Mouse (Mus musculus): Measurements from ENCODE around the gene Epb41l5. TPM values are rescaled to one million over a fixed set of nuclear protein-coding genes. Genes with fewer than 3 reads are reported as not detected.

The Epb41l5 gene
- polyA plus RNA-seq, 1 experiment, result 33.3 TPM

DNA sequence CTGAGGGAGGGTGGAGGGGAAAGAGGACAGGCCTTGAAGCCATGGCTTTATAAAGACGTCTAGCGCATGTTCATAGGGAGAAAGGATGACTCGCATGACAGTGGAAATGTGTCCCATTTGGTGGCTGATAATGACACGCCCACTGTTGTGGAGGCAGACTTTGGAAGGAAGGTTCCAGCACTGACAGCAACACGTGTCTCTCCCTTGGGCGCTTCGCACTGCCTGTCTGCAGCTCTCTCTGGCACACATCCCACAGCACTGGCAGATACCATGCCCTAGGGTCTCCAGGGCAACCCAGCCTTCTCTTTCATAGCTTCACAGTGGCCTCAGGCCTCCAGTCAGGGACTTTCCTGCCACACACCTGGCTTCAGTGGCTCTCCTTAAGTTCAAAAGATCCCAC is 130.7 kb downstream of the Epb41l5 start:
- WGBS, result 62% methylated on average over 7 of the region's 7 CpGs
- TF ChIP-seq POLR2A (IDR thresholded peaks at IDR 0.05; ENCODE audit: low read depth, low read length) (no peak), CTCF (conservative IDR thresholded peaks at IDR 0.05; ENCODE audit: insufficient read depth, insufficient read length, low read depth, low read length) (no peak)
- no peak overlapping the region for H3K4me3 ChIP-seq (ENCODE audit: insufficient read depth, low read depth, low read length)
- peaks cover 23% of the 10 kb centered on the region; the same call in 1 of the 2 replicates for H3K4me1 ChIP-seq (ENCODE audit: control insufficient read depth, insufficient read depth, low read length)
- no peaks in the 10 kb centered on the region for H3K27me3 ChIP-seq (replicated peaks; ENCODE audit: control insufficient read depth, insufficient read depth, low read length)
- no peaks in the 10 kb centered on the region for H3K36me3 ChIP-seq (ENCODE audit: control insufficient read depth, insufficient read depth, low read length)
- H3K27ac ChIP-seq (ENCODE audit: insufficient read depth, low read depth, low read length), result no peak overlapping the region
- peak; percentile 59 for DNase-seq

DNA sequence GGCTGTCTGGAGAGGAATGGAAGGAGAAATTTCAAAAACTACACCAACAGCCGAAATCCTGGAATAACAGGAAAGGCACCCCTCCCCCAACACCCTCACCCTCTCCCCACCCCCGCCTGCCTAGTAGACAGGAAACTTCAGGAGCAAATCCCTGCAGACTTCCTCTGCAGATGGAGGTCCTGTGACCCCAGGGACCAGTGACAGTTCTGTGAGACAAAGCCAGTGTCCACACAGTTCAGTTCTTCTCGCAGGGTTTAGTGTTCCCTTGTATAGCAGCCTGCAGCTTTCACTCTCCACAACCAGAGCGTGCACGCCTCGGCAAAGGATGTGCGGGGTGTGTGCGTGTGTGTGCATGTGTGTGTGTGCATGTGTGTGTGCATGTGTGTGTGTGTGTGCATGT is 137.9 kb downstream of the Epb41l5 start:
- TF ChIP-seq POLR2A (IDR thresholded peaks at IDR 0.05; ENCODE audit: low read depth, low read length), result no peak
- no peak for TF ChIP-seq CTCF (conservative IDR thresholded peaks at IDR 0.05; ENCODE audit: insufficient read depth, insufficient read length, low read depth, low read length)
- 56% methylated on average over 8 of the region's 8 CpGs for WGBS
- Histone ChIP-seq H3K4me3 (ENCODE audit: insufficient read depth, low read depth, low read length) (no peak overlapping the region), H3K27me3 (replicated peaks; ENCODE audit: control insufficient read depth, insufficient read depth, low read length) (no peaks in the 10 kb centered on the region), H3K27ac (ENCODE audit: insufficient read depth, low read depth, low read length) (no peak overlapping the region), H3K36me3 (ENCODE audit: control insufficient read depth, insufficient read depth, low read length) (no peaks in the 10 kb centered on the region), H3K4me1 (ENCODE audit: control insufficient read depth, insufficient read depth, low read length) (0 out of 2 replicates have a peak, but pooled peaks cover 3% of the 10 kb centered on the region)
- DNase-seq, result peak; percentile 53

DNA sequence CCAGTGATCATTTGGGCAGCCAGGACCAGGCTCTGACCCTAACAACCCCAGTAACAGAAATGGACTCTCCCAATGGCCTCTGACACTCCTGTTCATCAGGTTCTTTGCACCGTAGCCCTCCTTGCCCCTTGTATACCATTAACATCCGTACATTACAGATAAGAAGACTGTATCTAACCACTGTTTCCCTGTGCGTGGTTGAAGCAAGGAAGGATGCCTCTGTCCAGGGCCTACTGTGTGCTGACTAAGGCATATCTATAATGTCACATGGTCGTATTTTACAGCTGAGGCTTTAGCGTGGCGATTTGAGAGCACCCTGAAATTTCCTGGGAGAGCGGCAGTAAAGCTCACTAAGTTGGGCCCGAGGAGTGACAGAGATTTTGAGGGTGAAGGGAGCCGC is 138.4 kb downstream of the Epb41l5 start:
- 63% methylated on average over 9 of the region's 9 CpGs for WGBS
- TF ChIP-seq CTCF (conservative IDR thresholded peaks at IDR 0.05; ENCODE audit: insufficient read depth, insufficient read length, low read depth, low read length) (no peak), POLR2A (IDR thresholded peaks at IDR 0.05; ENCODE audit: low read depth, low read length) (no peak)

DNA sequence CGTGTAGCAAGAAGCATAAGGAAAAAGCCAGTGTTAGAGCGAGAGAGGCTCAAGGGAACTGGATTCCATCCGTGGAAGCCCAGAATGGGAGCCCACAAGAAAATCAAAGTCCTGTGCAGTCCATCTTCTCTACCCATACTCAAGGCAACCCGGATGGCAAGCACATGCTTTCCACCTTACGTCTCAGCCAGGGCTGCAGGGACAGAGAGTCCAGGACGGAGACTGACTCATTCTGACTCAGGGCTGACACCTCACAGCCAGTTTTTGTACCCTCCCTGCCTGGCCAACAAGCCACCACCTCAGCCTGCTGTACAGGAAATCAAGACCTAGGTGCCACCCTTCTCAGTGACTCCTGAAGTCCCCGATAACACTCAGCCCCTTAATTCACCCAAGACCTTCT is 139.3 kb downstream of the Epb41l5 start:
- H3K36me3 ChIP-seq (ENCODE audit: control insufficient read depth, insufficient read depth, low read length), result no peaks in the 10 kb centered on the region
- no peak for DNase-seq
- 76% methylated on average over 7 of the region's 7 CpGs for WGBS
- TF ChIP-seq POLR2A (IDR thresholded peaks at IDR 0.05; ENCODE audit: low read depth, low read length) (no peak), CTCF (conservative IDR thresholded peaks at IDR 0.05; ENCODE audit: insufficient read depth, insufficient read length, low read depth, low read length) (no peak)
- no peaks in the 10 kb centered on the region for H3K27me3 ChIP-seq (replicated peaks; ENCODE audit: control insufficient read depth, insufficient read depth, low read length)
- no peak overlapping the region for H3K4me3 ChIP-seq (ENCODE audit: insufficient read depth, low read depth, low read length)
- peaks cover 7% of the 10 kb centered on the region; the same call in 1 of the 2 replicates for H3K4me1 ChIP-seq (ENCODE audit: control insufficient read depth, insufficient read depth, low read length)
- H3K27ac ChIP-seq (ENCODE audit: insufficient read depth, low read depth, low read length), result no peak overlapping the region

More for the DNA sequence above, 138.4 kb downstream of the Epb41l5 start:
- Histone ChIP-seq H3K27me3 (replicated peaks; ENCODE audit: control insufficient read depth, insufficient read depth, low read length) (no peaks in the 10 kb centered on the region), H3K36me3 (ENCODE audit: control insufficient read depth, insufficient read depth, low read length) (no peaks in the 10 kb centered on the region), H3K27ac (ENCODE audit: insufficient read depth, low read depth, low read length) (no peak overlapping the region), H3K4me1 (ENCODE audit: control insufficient read depth, insufficient read depth, low read length) (0 out of 2 replicates have a peak, but pooled peaks cover 3% of the 10 kb centered on the region), H3K4me3 (ENCODE audit: insufficient read depth, low read depth, low read length) (no peak overlapping the region)
- no peak for DNase-seq

DNA sequence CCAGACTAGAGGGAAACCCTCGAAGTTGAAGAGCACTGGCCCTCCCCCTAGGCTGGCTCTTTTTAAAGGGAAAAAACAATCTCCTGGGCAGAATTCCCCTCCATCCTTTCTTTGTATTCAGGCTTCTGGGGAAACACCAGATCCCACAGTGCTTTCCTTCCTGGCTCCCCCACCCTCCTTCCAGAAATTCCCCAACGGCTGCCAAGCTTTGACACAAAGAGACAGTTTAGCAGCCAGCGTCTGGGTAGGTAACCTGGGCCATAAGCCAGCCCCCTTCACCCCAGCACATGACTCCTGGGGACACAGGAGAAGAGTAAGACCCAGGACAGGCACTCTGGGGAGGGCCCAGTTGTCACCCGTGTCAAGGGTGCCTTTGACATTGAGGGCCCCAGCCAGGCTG is 140.3 kb downstream of the Epb41l5 start:
- WGBS, result 47% methylated on average over 4 of the region's 4 CpGs
- no peaks in the 10 kb centered on the region for H3K27me3 ChIP-seq (replicated peaks; ENCODE audit: control insufficient read depth, insufficient read depth, low read length)
- TF ChIP-seq POLR2A (IDR thresholded peaks at IDR 0.05; ENCODE audit: low read depth, low read length) (no peak), CTCF (conservative IDR thresholded peaks at IDR 0.05; ENCODE audit: insufficient read depth, insufficient read length, low read depth, low read length) (no peak)
- DNase-seq, result peak; percentile 81
- H3K27ac ChIP-seq (ENCODE audit: insufficient read depth, low read depth, low read length), result 0 out of 2 replicates have a peak overlapping the region, but pooled peaks have one; percentile 30
- H3K4me1 ChIP-seq (ENCODE audit: control insufficient read depth, insufficient read depth, low read length), result peaks cover 10% of the 10 kb centered on the region; the same call in 1 of the 2 replicates
- no peaks in the 10 kb centered on the region for H3K36me3 ChIP-seq (ENCODE audit: control insufficient read depth, insufficient read depth, low read length)
- H3K4me3 ChIP-seq (ENCODE audit: insufficient read depth, low read depth, low read length), result no peak overlapping the region

DNA sequence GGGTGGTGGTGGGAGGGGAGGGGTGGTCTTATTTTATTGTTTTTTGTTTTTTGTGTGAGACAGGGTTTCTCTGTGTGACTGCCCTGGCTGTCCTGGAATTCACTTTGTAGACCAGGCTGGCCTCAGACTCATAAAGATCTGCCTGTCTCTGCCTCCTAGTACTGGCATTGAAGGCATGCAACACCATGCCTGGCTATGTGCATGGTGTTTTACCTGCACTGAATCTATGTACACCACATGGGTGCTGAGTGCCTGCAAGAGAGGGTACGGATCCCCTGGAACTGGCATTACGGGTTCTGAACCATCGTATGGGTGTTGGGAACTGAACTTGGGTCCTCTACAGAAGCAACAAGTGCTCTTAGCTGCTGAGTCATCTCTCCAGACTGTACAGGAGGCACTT is 142.8 kb downstream of the Epb41l5 start:
- TF ChIP-seq CTCF (conservative IDR thresholded peaks at IDR 0.05; ENCODE audit: insufficient read depth, insufficient read length, low read depth, low read length), result no peak
- no peak for TF ChIP-seq POLR2A (IDR thresholded peaks at IDR 0.05; ENCODE audit: low read depth, low read length)
- Histone ChIP-seq H3K27me3 (replicated peaks; ENCODE audit: control insufficient read depth, insufficient read depth, low read length) (no peaks in the 10 kb centered on the region), H3K27ac (ENCODE audit: insufficient read depth, low read depth, low read length) (no peak overlapping the region), H3K4me3 (ENCODE audit: insufficient read depth, low read depth, low read length) (no peak overlapping the region), H3K36me3 (ENCODE audit: control insufficient read depth, insufficient read depth, low read length) (no peaks in the 10 kb centered on the region), H3K4me1 (ENCODE audit: control insufficient read depth, insufficient read depth, low read length) (peaks cover 14% of the 10 kb centered on the region; the same call in 1 of the 2 replicates)
- DNase-seq, result no peak
- 84% methylated on average over 3 of the region's 3 CpGs for WGBS

DNA sequence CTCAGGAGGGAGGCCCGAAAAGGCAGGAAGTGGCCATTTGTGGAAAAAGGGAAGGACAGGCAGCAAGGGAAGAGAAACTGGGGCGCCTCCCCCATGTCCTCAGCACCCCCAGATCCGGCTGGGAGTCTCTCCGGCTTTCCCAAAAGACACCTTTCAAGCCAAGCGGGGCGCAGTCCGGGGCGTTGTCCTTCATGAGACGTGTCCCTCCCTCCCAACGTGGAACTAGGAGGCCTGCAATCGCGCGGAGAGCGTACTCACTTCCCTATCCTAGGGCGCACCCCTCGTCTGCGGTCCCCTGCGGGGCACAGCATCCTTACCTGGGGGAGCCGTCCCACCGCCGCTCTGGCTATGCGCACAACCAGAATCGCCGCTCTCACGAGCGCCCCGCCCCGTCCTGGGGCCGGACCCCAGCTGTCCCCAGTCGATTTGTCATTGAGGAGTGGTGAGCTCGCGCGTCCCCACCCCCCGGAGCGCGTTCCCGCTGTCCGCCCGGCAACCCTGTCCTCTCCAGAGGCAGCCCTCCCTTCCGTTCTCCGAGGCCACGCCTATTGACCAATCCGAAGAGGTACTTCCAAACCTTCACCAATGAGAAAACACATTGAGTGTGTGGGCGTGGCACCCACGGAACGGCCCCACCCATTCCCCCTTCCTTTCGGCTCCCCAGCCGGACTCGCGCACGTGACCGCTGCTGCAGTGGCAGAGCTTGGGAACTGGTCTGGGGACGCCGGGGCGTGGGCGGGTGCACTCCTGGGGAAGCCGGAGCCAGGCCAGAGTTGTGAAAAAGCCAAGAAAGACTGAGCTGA is 144.3 kb downstream of the Epb41l5 start, which contains the start of gene Ralb:
Gene Ralb, minus strand, starts transcription at position 535 of the 803 bp plus-strand sequence.
- peak within 1 kb of the TSS; percentile 69 for H3K27ac ChIP-seq (ENCODE audit: insufficient read depth, low read depth, low read length)
- TF ChIP-seq CTCF (conservative IDR thresholded peaks at IDR 0.05; ENCODE audit: insufficient read depth, insufficient read length, low read depth, low read length), result no peak
- peak within 1 kb of the TSS; percentile 70 for H3K4me3 ChIP-seq (ENCODE audit: insufficient read depth, low read depth, low read length)
- peaks cover 15% of the 10 kb centered on the region for H3K4me1 ChIP-seq (ENCODE audit: control insufficient read depth, insufficient read depth, low read length)
- DNase-seq, result peak; percentile 100
- H3K27me3 ChIP-seq (replicated peaks; ENCODE audit: control insufficient read depth, insufficient read depth, low read length), result no peaks in the 10 kb centered on the region
- H3K36me3 ChIP-seq (ENCODE audit: control insufficient read depth, insufficient read depth, low read length), result no peaks in the 10 kb centered on the region
- WGBS, result under 1% methylated on average over 57 of the region's 57 CpGs

Data from kidney, adult 2 months (tissue).